Mouse (Mus musculus) forebrain, embryonic 11.5 days (tissue): Measurements from ENCODE around the gene Sema3b. TPM values are rescaled to one million over a fixed set of nuclear protein-coding genes. Genes with fewer than 3 reads are reported as not detected.
"Not testable (repeated sequence)": the region's sequence is repeated elsewhere in the genome, so short reads cannot be mapped to it uniquely, and the experiment has no call there.

Experiments used
- ATAC-seq: fragments of 200-750 bp; cut with Nextera tagmentation; replicated peaks from 2 replicates; pipeline ENCODE4 v1.8.0; 2017; ENCODE audit warnings: moderate TSS enrichment; ENCODE audit not compliant: low FRiP score
- DNase-seq: peaks from one replicate; pipeline ENCODE4 v3.0.0-alpha.2; 2017; ENCODE audit warnings: low spot score
- H3K27ac ChIP-seq: fragments of 300-500 bp; sonication (generic); 2 replicates; pipeline ENCODE4 v1.5.1; 2014; ENCODE audit warnings: low read depth, low read length
- H3K27me3 ChIP-seq: fragments of 300-500 bp; sonication (generic); 2 replicates; pipeline ENCODE4 v1.6.1; 2014; ENCODE audit warnings: mild to moderate bottlenecking, low read length, mixed read lengths; ENCODE audit not compliant: control insufficient read depth, insufficient read depth
- H3K36me3 ChIP-seq: fragments of 300-500 bp; sonication (generic); 2 replicates; pipeline ENCODE4 v1.6.1; 2014; ENCODE audit warnings: mild to moderate bottlenecking, low read length, moderate library complexity, mixed read lengths; ENCODE audit not compliant: control insufficient read depth, insufficient read depth
- H3K4me1 ChIP-seq: fragments of 300-500 bp; sonication (generic); replicated peaks from 2 replicates; pipeline ENCODE4 v1.6.1; 2014; ENCODE audit warnings: low read length, mixed read lengths; ENCODE audit not compliant: control insufficient read depth, insufficient read depth
- H3K4me2 ChIP-seq: fragments of 300-500 bp; sonication (generic); 2 replicates; pipeline ENCODE4 v1.6.1; 2014; ENCODE audit warnings: low read depth, mild to moderate bottlenecking, low read length, moderate library complexity, mixed read lengths; ENCODE audit not compliant: severe bottlenecking
- H3K4me3 ChIP-seq: fragments of 300-500 bp; sonication (generic); 2 replicates; pipeline ENCODE4 v1.5.1; 2014; ENCODE audit warnings: low read depth, low read length
- H3K9ac ChIP-seq: fragments of 300-500 bp; sonication (generic); 2 replicates; pipeline ENCODE4 v1.6.1; 2014; ENCODE audit warnings: low read length
- H3K9me3 ChIP-seq: fragments of 300-500 bp; sonication (generic); 2 replicates; pipeline ENCODE4 v1.6.1; 2016; ENCODE audit warnings: low read length, mixed read lengths; ENCODE audit not compliant: control insufficient read depth
- WGBS: fragments of 180-500 bp; shearing (Covaris S2); extraction: QIAGEN DNeasy Blood & Tissue Kit; methylation state at CpG from one replicate; pipeline ENCODE4 v1.1.7; 2014; 5-methylcytosine and 5-hydroxymethylcytosine counted together
- polyA plus RNA-seq: library from polyadenylated mRNA; unstranded; fragments of >200 nt; fragmentation: Nextera tagmentation; extraction: Ambion mirVana; gene quantifications from 2 replicates; pipeline ENCODE4 v1.2.1, GENCODE M21; 2014

The Sema3b gene
- polyA plus RNA-seq, 1 experiment from 2014 or later: 1.7 TPM

DNA sequence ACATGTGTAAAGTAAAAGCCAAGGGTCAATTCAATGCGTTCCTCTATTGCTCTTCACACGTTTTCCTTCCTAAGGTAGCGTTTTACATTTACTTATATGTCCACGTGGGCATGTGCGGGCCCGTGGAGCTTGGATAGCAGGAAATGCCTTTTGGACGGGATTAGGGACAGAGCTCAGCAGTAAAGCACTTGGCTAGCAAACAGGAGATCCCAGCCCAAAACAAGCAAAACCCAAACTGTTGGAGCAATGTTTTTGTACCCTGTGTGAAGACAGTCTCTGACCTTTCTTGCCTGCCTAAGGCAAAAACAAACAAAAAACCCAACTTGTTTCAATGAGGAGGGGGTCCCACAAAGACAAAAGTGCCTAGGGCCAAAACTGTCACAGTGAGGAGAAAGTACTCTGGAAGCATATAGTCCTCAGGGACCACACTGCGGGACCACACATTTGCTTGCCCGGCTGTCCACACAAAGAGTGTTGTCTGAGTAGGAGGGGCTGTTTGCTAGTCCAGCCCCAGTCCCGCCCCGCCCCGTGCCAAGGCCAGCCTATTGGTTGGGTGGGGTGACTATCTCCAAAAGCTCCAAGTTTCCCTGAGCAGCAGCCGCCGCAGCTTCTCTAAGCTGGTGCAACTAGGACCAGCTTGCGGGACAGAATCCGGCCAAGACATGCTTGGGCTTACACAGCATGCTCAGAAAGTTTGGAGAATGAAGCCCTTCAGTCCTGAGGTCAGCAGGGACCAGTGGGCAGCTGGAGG is 32.5 kb downstream of the Sema3b start, which contains the start of gene Hyal1:
Gene Hyal1 (plus strand): TSS at position 571 of the 751 bp plus-strand sequence.
- peak within 1 kb of the TSS; percentile 44; the same call in 1 of the 2 replicates for H3K9ac ChIP-seq
- peak within 1 kb of the TSS; percentile 19; the same call in 1 of the 2 replicates for H3K27ac ChIP-seq
- no peaks in the 10 kb centered on the region for H3K27me3 ChIP-seq
- ATAC-seq: peak; percentile 83
- peak within 1 kb of the TSS; percentile 44 for H3K4me2 ChIP-seq
- peak; percentile 91 for DNase-seq
- no peaks in the 10 kb centered on the region; the same call in 1 of the 2 replicates for H3K9me3 ChIP-seq
- peak within 1 kb of the TSS; percentile 25 for H3K4me3 ChIP-seq
- H3K4me1 ChIP-seq: peaks cover 13% of the 10 kb centered on the region
- peaks cover 20% of the 10 kb centered on the region for H3K36me3 ChIP-seq
- WGBS: 30% methylated on average over 16 of the region's 16 CpGs

DNA sequence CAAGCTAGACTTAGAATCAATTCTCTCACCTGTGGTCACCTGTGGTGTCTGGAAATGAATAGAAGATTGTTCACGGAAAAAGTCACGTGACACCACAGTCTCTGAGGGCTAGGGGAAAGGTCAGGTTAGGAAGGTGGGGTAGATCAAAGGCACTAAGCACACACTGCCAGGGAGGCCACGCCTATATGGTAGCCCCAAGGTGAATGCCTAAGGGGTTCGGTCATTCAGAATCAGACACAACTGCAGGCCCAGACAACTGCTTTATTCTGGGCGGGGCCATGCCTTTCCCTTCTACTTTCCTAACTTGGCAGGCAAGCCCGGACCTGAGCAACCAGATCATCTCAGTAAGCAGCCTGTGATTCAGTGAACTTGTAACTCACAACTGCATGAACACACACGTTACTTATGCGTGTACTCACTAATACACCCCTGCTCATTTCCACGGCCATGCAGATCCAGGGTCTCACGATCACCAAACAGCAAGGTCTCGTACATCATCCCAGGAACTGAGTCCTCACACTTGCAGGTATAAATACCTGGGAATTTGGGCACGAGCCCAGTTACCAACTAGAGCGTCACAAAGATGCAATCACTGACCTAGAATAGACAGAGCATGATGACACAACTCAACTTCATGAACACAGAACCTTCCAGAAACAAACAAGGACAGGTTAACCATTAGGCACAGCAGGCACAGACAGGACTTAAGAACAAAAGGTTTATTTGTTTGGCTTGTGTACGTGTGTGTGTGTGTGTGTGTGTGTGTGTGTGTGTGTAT is 33.3 kb downstream of the Sema3b start:
- WGBS: 84% methylated on average over 14 of the region's 14 CpGs
- Histone ChIP-seq H3K27ac (no peak overlapping the region), H3K9me3 (no peaks in the 10 kb centered on the region; the same call in 1 of the 2 replicates), H3K4me3 (no peak overlapping the region), H3K27me3 (no peaks in the 10 kb centered on the region), H3K9ac (no peak overlapping the region), H3K4me2 (no peak overlapping the region), H3K4me1 (peaks cover 13% of the 10 kb centered on the region), H3K36me3 (peaks cover 25% of the 10 kb centered on the region)
- DNase-seq: no peak
- no peak for ATAC-seq

DNA sequence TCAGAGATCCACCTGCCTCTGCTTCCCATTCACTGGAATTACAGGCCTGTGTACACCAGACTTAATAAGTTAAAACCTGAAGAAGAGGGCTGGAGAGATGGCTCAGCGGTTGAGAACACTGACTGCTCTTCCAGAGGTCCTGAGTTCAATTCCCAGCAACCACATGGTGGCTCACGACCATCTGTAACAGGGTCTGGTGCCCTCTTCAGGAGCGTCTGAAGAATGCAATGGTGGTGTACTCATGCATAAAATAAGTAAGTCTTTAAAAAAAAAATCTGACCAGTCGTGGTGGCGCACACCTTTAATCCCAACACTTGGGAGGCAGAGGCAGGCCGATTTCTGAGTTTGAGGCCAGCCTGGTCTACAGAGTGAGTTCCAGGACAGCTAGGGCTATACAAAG is 35.3 kb downstream of the Sema3b start:
- WGBS: 83% methylated on average over 6 of the region's 6 CpGs
- not testable (repeated sequence) for H3K27me3 ChIP-seq, H3K4me2 ChIP-seq, H3K9me3 ChIP-seq, ATAC-seq, DNase-seq, H3K4me3 ChIP-seq, H3K27ac ChIP-seq, H3K9ac ChIP-seq
- peaks cover 25% of the 10 kb centered on the region for H3K36me3 ChIP-seq
- H3K4me1 ChIP-seq: peaks cover 19% of the 10 kb centered on the region

DNA sequence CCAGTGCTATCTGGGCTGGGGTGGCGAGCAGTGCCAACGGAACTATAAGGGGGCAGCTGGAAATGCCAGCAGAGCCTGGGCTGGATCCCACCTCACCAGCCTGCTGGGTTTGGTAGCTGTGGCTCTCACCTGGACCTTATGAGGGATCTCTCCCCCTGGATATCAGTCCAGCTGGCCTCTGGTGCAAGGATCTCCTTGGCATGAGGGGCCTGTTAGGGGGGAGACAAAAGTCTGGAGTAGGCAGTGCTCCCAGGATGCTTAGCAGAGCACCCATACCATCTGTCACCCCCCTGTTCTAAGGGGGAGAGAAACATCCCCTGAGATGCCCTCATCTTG is 36.7 kb downstream of the Sema3b start:
- no peak overlapping the region for H3K4me3 ChIP-seq
- 92% methylated on average over 2 of the region's 2 CpGs for WGBS
- no peak for DNase-seq
- H3K4me2 ChIP-seq: no peak overlapping the region
- no peak overlapping the region for H3K9ac ChIP-seq
- no peaks in the 10 kb centered on the region for H3K27me3 ChIP-seq
- H3K4me1 ChIP-seq: peaks cover 25% of the 10 kb centered on the region
- H3K27ac ChIP-seq: no peak overlapping the region
- peaks cover 25% of the 10 kb centered on the region for H3K36me3 ChIP-seq
- no peaks in the 10 kb centered on the region; the same call in 1 of the 2 replicates for H3K9me3 ChIP-seq
- no peak for ATAC-seq

DNA sequence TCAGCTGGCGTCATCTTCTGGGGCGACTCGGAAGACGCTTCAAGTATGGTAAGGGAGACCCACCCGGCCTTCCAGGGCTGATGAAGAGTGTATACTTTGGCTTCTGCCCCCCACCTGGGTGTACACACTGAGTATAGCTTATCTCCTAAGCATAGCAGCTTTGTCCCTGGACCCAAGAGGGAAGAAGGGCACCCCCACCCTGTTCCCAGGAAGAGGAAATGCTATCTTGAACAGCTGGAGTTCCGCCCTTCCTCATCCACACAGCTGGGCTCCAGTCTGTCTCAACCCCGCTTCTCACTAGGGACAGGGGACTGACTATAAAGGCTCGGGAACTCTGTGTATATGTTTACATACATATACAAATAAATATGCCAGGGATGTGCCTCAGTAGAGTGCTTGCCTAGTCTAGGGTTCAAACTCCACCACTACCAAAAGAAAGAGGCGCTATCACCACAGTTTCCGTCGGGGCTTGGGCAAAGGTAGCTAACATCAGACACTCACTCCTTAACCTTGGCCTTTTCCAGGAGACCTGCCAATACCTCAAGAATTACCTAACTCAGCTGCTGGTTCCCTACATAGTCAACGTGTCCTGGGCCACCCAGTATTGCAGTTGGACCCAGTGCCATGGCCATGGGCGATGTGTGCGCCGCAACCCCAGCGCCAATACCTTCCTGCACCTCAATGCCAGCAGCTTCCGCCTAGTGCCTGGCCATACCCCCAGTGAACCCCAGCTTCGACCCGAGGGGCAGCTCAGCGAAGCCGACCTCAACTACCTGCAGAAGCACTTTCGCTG is 37.3 kb downstream of the Sema3b start:
- no peaks in the 10 kb centered on the region for H3K27me3 ChIP-seq
- H3K9me3 ChIP-seq: no peaks in the 10 kb centered on the region; the same call in 1 of the 2 replicates
- H3K4me3 ChIP-seq: no peak overlapping the region
- ATAC-seq (no peak), DNase-seq (no peak)
- H3K27ac ChIP-seq: no peak overlapping the region
- H3K9ac ChIP-seq: no peak overlapping the region
- H3K36me3 ChIP-seq: peaks cover 25% of the 10 kb centered on the region
- 94% methylated on average over 22 of the region's 22 CpGs for WGBS
- H3K4me2 ChIP-seq: no peak overlapping the region
- H3K4me1 ChIP-seq: peaks cover 23% of the 10 kb centered on the region

DNA sequence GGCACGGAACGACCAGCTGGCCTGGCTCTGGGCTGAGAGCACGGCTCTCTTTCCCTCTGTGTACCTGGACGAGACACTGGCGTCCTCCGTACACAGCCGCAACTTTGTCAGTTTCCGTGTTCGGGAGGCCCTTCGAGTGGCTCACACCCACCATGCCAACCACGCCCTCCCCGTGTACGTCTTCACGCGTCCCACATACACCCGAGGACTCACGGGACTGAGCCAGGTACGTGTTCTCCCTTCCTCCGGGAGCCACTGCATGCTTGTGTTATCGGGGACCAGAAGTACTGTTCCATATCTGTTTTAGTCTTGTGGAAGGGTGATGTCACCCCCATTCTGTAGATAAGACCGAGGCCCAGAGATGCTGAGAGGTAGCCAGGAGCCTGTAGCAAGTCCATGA is 38.2 kb downstream of the Sema3b start:
- 90% methylated on average over 21 of the region's 21 CpGs for WGBS
- peaks cover 25% of the 10 kb centered on the region for H3K36me3 ChIP-seq
- DNase-seq: peak; percentile 52
- no peak for ATAC-seq
- H3K9ac ChIP-seq: peak overlapping the region; percentile 94; the same call in 1 of the 2 replicates
- H3K4me2 ChIP-seq: peak overlapping the region; percentile 81
- H3K4me1 ChIP-seq: peaks cover 23% of the 10 kb centered on the region
- H3K27ac ChIP-seq: no peak overlapping the region
- peak overlapping the region; percentile 79; the same call in 1 of the 2 replicates for H3K4me3 ChIP-seq
- H3K27me3 ChIP-seq: no peaks in the 10 kb centered on the region
- H3K9me3 ChIP-seq: no peaks in the 10 kb centered on the region; the same call in 1 of the 2 replicates

DNA sequence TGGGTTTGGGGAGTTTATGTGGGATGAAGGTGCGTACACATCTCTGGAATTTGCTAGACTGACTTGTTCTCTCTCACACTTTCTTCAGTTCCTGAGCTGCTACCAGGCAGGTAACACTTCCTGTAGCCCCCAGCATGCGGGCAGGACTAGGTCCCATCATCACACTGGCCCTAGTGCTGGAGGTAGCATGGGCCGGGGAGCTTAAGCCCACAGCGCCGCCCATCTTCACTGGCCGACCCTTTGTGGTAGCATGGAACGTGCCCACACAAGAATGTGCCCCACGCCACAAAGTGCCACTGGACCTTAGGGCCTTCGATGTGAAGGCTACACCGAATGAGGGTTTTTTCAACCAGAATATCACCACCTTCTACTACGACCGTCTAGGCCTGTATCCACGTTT is 39.0 kb downstream of the Sema3b start:
- peak overlapping the region; percentile 94 for H3K9ac ChIP-seq
- DNase-seq (no peak), ATAC-seq (no peak)
- peaks cover 23% of the 10 kb centered on the region for H3K4me1 ChIP-seq
- no peak overlapping the region for H3K27ac ChIP-seq
- H3K4me2 ChIP-seq: peak overlapping the region; percentile 81
- no peaks in the 10 kb centered on the region for H3K27me3 ChIP-seq
- H3K4me3 ChIP-seq: peak overlapping the region; percentile 79
- H3K9me3 ChIP-seq: no peaks in the 10 kb centered on the region; the same call in 1 of the 2 replicates
- 51% methylated on average over 13 of the region's 13 CpGs for WGBS
- H3K36me3 ChIP-seq: peaks cover 25% of the 10 kb centered on the region

DNA sequence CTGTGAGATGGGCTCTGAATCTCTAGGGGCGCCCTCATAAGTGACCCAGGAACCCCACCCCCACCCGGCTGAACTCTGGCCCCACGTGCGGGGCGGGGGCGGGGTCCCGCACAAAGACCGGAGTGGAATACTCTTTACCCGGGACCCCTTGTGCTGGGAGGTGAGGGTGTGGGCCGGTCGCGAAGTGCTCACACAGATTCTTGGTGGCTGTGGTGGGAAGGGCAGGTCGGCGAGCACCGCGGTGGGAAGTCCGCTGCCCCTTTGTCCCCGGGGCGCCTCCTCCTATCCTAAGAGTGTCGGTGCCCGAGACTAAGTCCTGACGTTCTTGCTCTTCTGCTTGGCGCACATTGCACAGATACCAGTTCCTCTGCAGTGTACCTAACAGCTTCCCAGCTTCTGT is 39.8 kb downstream of the Sema3b start:
- DNase-seq (no peak), ATAC-seq (peak; percentile 14)
- Histone ChIP-seq H3K9me3 (no peaks in the 10 kb centered on the region; the same call in 1 of the 2 replicates), H3K4me3 (peak overlapping the region; percentile 79), H3K4me2 (peak overlapping the region; percentile 81), H3K4me1 (peaks cover 23% of the 10 kb centered on the region), H3K9ac (peak overlapping the region; percentile 94), H3K27me3 (no peaks in the 10 kb centered on the region), H3K27ac (peak overlapping the region; percentile 81), H3K36me3 (peaks cover 21% of the 10 kb centered on the region)
- under 1% methylated on average over 23 of the region's 23 CpGs for WGBS
